10 mouse cellular contexts compared by ENCODE assay signal in genomic region chr7:97154756-97155487, GRCm38 (mm10).
DNase-seq lines count a peak whose midpoint lies in the region; ATAC-seq lines count a peak whose summit lies in the region.
"Had no signal": no experiment of that assay in that cellular context is flagged by ENCODE, and none has a peak within 500 bp of the region (broad histone marks: within the 10 kb centered on the region; RNA-seq: fewer than 3 reads in every experiment).

No protein-coding gene starts in this region.

- intact Hi-C loops in left cerebral cortex, postnatal 25 days (cut with DNase I), result no loop called here
- intact Hi-C loops in heart, postnatal 36 days (cut with DNase I), result no loop called here

- H3K27me3 ChIP-seq in embryonic facial prominence, embryonic 11.5 days (ENCODE audit: control insufficient read depth, insufficient read depth, low read length), result no peaks in the 10 kb centered on the region
- H3K27me3 ChIP-seq in megakaryocyte, embryonic 14.5 days (replicated peaks), result no peaks in the 10 kb centered on the region
- H3K27me3 ChIP-seq in forebrain, embryonic 11.5 days (ENCODE audit: control insufficient read depth, insufficient read depth, low read length), result no peaks in the 10 kb centered on the region
- H3K27me3 ChIP-seq in forebrain, embryonic 14.5 days (replicated peaks; ENCODE audit: control insufficient read depth, insufficient read depth, low read length), result no peaks in the 10 kb centered on the region
- H3K27me3 ChIP-seq: heart, embryonic 13.5 days had no signal

- WGBS in embryonic facial prominence, embryonic 11.5 days, result 40% methylated on average over 2 of the region's 2 CpGs
- WGBS in forebrain, embryonic 11.5 days, result 65% methylated on average over 2 of the region's 2 CpGs
- WGBS in forebrain, embryonic 14.5 days, result 62% methylated on average over 2 of the region's 2 CpGs

- H3K4me1 ChIP-seq in embryonic facial prominence, embryonic 11.5 days (ENCODE audit: control insufficient read depth, insufficient read depth, low read length), result no peaks in the 10 kb centered on the region
- peaks cover 34% of the 10 kb centered on the region for H3K4me1 ChIP-seq in megakaryocyte, embryonic 14.5 days
- no peaks in the 10 kb centered on the region for H3K4me1 ChIP-seq in forebrain, embryonic 11.5 days (replicated peaks; ENCODE audit: control insufficient read depth, insufficient read depth, low read length)
- no peaks in the 10 kb centered on the region for H3K4me1 ChIP-seq in forebrain, embryonic 14.5 days (ENCODE audit: control insufficient read depth, insufficient read depth, low read length)

- no peaks in the 10 kb centered on the region for H3K36me3 ChIP-seq in embryonic facial prominence, embryonic 11.5 days (replicated peaks; ENCODE audit: control insufficient read depth, insufficient read depth, low read depth, low read length)
- H3K36me3 ChIP-seq in megakaryocyte, embryonic 14.5 days (replicated peaks; ENCODE audit: low read length), result peaks cover 16% of the 10 kb centered on the region
- H3K36me3 ChIP-seq in forebrain, embryonic 11.5 days (ENCODE audit: control insufficient read depth, insufficient read depth, low read length), result no peaks in the 10 kb centered on the region
- H3K36me3 ChIP-seq in forebrain, embryonic 14.5 days (ENCODE audit: control insufficient read depth, insufficient read depth, low read length), result no peaks in the 10 kb centered on the region
- H3K36me3 ChIP-seq: heart, embryonic 13.5 days had no signal

- no peak overlapping the region for H3K9ac ChIP-seq in embryonic facial prominence, embryonic 11.5 days (replicated peaks; ENCODE audit: low read length)
- H3K9ac ChIP-seq in forebrain, embryonic 11.5 days (ENCODE audit: low read length), result no peak overlapping the region
- H3K9ac ChIP-seq in forebrain, embryonic 14.5 days (ENCODE audit: low read length), result no peak overlapping the region
- H3K9ac ChIP-seq: heart, embryonic 13.5 days; liver, embryonic 14.5 days had no signal

- H3K4me3 ChIP-seq in embryonic facial prominence, embryonic 11.5 days (ENCODE audit: low read depth, low read length), result no peak overlapping the region
- H3K4me3 ChIP-seq in megakaryocyte, embryonic 14.5 days (replicated peaks), result peak overlapping the region; percentile 54
- no peak overlapping the region for H3K4me3 ChIP-seq in forebrain, embryonic 11.5 days (ENCODE audit: low read depth, low read length)
- H3K4me3 ChIP-seq in forebrain, embryonic 14.5 days (ENCODE audit: low read depth, low read length), result no peak overlapping the region
- H3K4me3 ChIP-seq: heart, embryonic 13.5 days had no signal

- peak; percentile 18 to 32 for DNase-seq in left cerebral cortex, postnatal 25 days (ENCODE audit: low spot score in 2 of 2)
- DNase-seq in left cerebral cortex, adult 8-10 months (ENCODE audit: low spot score in 2 of 2), result no peak
- peak; percentile 23 for DNase-seq in embryonic facial prominence, embryonic 11.5 days (ENCODE audit: low spot score)
- peak; percentile 22 to 30 for DNase-seq in heart, postnatal 36 days
- DNase-seq in forebrain, embryonic 11.5 days (ENCODE audit: low spot score), result no peak
- no peak for DNase-seq in forebrain, embryonic 14.5 days (ENCODE audit: low spot score)

- no peak overlapping the region for H3K27ac ChIP-seq in embryonic facial prominence, embryonic 11.5 days (replicated peaks; ENCODE audit: low read depth, low read length)
- H3K27ac ChIP-seq in forebrain, embryonic 11.5 days (ENCODE audit: low read depth, low read length), result no peak overlapping the region
- no peak overlapping the region for H3K27ac ChIP-seq in forebrain, embryonic 14.5 days (ENCODE audit: low read depth, low read length)
- H3K27ac ChIP-seq: heart, embryonic 13.5 days; liver, embryonic 14.5 days had no signal

- H3K9me3 ChIP-seq in embryonic facial prominence, embryonic 11.5 days (replicated peaks; ENCODE audit: control insufficient read depth, low read length), result no peaks in the 10 kb centered on the region
- no peaks in the 10 kb centered on the region for H3K9me3 ChIP-seq in megakaryocyte, embryonic 14.5 days
- H3K9me3 ChIP-seq in forebrain, embryonic 11.5 days (ENCODE audit: control insufficient read depth, low read length), result no peaks in the 10 kb centered on the region
- H3K9me3 ChIP-seq in forebrain, embryonic 14.5 days (replicated peaks; ENCODE audit: control insufficient read depth, low read length), result no peaks in the 10 kb centered on the region
- H3K9me3 ChIP-seq: heart, embryonic 13.5 days had no signal

- H3K4me2 ChIP-seq in embryonic facial prominence, embryonic 11.5 days (ENCODE audit: low read depth, low read length), result no peak overlapping the region
- no peak overlapping the region for H3K4me2 ChIP-seq in forebrain, embryonic 11.5 days (ENCODE audit: low read depth, low read length, severe bottlenecking)
- H3K4me2 ChIP-seq in forebrain, embryonic 14.5 days (ENCODE audit: low read length), result no peak overlapping the region
- H3K4me2 ChIP-seq: heart, embryonic 13.5 days had no signal

- ATAC-seq in embryonic facial prominence, embryonic 11.5 days (replicated peaks; ENCODE audit: insufficient number of reproducible peaks, low FRiP score, low TSS enrichment, low read depth), result no peak
- ATAC-seq in forebrain, embryonic 11.5 days (replicated peaks; ENCODE audit: low FRiP score), result no peak
- no peak for ATAC-seq in forebrain, embryonic 14.5 days
- ATAC-seq in activated CD4-positive, CD25-positive, alpha-beta regulatory T cell, adult 4 months, result no peak

Comparison
In these comparisons a context has a peak if more than half of its experiments do, and no peak if none do; other contexts are left out.
1. DNase-seq: peak in left cerebral cortex, postnatal 25 days (2 of 2), embryonic facial prominence, embryonic 11.5 days (single experiment) and heart, postnatal 36 days (2 of 2); none in left cerebral cortex, adult 8-10 months (0 of 2), forebrain, embryonic 11.5 days (single experiment) and forebrain, embryonic 14.5 days (single experiment).